Mouse (Mus musculus): ENCODE data around the gene Trem1. TPM values are rescaled to one million over a fixed set of nuclear protein-coding genes. Genes with fewer than 3 reads are reported as not detected.

The Trem1 gene
- polyA plus RNA-seq, 1 experiment, result 11.7 TPM

- peaks cover 1% of the 10 kb centered on the region; the same call in 1 of the 2 replicates for H3K4me1 ChIP-seq (ENCODE audit: control insufficient read depth, insufficient read depth, low read length)
- 41% methylated on average over 1 of the region's 1 CpGs for WGBS
- H3K4me3 ChIP-seq (replicated peaks; ENCODE audit: control insufficient read depth, low read depth, low read length), result no peak overlapping the region
- TF ChIP-seq POLR2A (IDR thresholded peaks at IDR 0.05; ENCODE audit: borderline replicate concordance, control insufficient read depth, low read depth, low read length), result no peak
- peak; percentile 52 for TF ChIP-seq CTCF (IDR thresholded peaks at IDR 0.05; ENCODE audit: control insufficient read depth, insufficient read depth, low read length)
- H3K27ac ChIP-seq (ENCODE audit: control insufficient read depth, insufficient read depth, low read depth, low read length, poor library complexity), result no peak overlapping the region
These were observed 54.2 kb downstream of the Trem1 start for GRCm38 (mm10) chr17:48286765-48287164.

GRCm38 (mm10) chr17:48287276-48287675, 54.7 kb downstream of the Trem1 start:
- Histone ChIP-seq H3K27ac (ENCODE audit: control insufficient read depth, insufficient read depth, low read depth, low read length, poor library complexity) (no peak overlapping the region), H3K4me3 (replicated peaks; ENCODE audit: control insufficient read depth, low read depth, low read length) (no peak overlapping the region), H3K4me1 (ENCODE audit: control insufficient read depth, insufficient read depth, low read length) (peaks cover 1% of the 10 kb centered on the region; the same call in 1 of the 2 replicates)
- TF ChIP-seq POLR2A (IDR thresholded peaks at IDR 0.05; ENCODE audit: borderline replicate concordance, control insufficient read depth, low read depth, low read length) (no peak), CTCF (IDR thresholded peaks at IDR 0.05; ENCODE audit: control insufficient read depth, insufficient read depth, low read length) (no peak)
- 60% methylated on average over 2 of the region's 2 CpGs for WGBS

GRCm38 (mm10) chr17:48293500-48294194, 61.1 kb downstream of the Trem1 start:
- TF ChIP-seq POLR2A (IDR thresholded peaks at IDR 0.05; ENCODE audit: borderline replicate concordance, control insufficient read depth, low read depth, low read length) (no peak), CTCF (IDR thresholded peaks at IDR 0.05; ENCODE audit: control insufficient read depth, insufficient read depth, low read length) (no peak)
- Histone ChIP-seq H3K4me3 (replicated peaks; ENCODE audit: control insufficient read depth, low read depth, low read length) (no peak overlapping the region), H3K27ac (ENCODE audit: control insufficient read depth, insufficient read depth, low read depth, low read length, poor library complexity) (no peak overlapping the region), H3K4me1 (ENCODE audit: control insufficient read depth, insufficient read depth, low read length) (peaks cover 5% of the 10 kb centered on the region; the same call in 1 of the 2 replicates)
- WGBS, result 29% methylated on average over 5 of the region's 5 CpGs

Other genes starting within 250 kb of the Trem1 start
- not detected in 2 replicates for gene 1700122O11Rik, start 194.5 kb upstream of the Trem1 start, polyA plus RNA-seq (2011; ENCODE audit: insufficient read depth, insufficient read length, low replicate concordance, missing spikeins)
- not detected in 2 replicates for gene 1700067P10Rik, start 143.4 kb upstream of the Trem1 start, polyA plus RNA-seq (2011; ENCODE audit: insufficient read depth, insufficient read length, low replicate concordance, missing spikeins)
- 4.3 and 10.2 TPM in 2 replicates for gene 9830107B12Rik, start 86.5 kb upstream of the Trem1 start, polyA plus RNA-seq (2011; ENCODE audit: insufficient read depth, insufficient read length, low replicate concordance, missing spikeins)
- gene A530064D06Rik, start 65.5 kb upstream of the Trem1 start, polyA plus RNA-seq (2011; ENCODE audit: insufficient read depth, insufficient read length, low replicate concordance, missing spikeins), result 3.3 and 8.2 TPM in 2 replicates
- gene Trem3, start 15.0 kb downstream of the Trem1 start, polyA plus RNA-seq (2011; ENCODE audit: insufficient read depth, insufficient read length, low replicate concordance, missing spikeins), result 18.5 and 53.5 TPM in 2 replicates
- 5.4 and 21.2 TPM in 2 replicates for gene Treml4, start 31.5 kb downstream of the Trem1 start, polyA plus RNA-seq (2011; ENCODE audit: insufficient read depth, insufficient read length, low replicate concordance, missing spikeins)
- 56.4 and 152 TPM in 2 replicates for gene Treml2, start 66.7 kb downstream of the Trem1 start, polyA plus RNA-seq (2011; ENCODE audit: insufficient read depth, insufficient read length, low replicate concordance, missing spikeins)
- gene B430306N03Rik, start 83.4 kb downstream of the Trem1 start, polyA plus RNA-seq (2011; ENCODE audit: insufficient read depth, insufficient read length, low replicate concordance, missing spikeins), result 14.0 and 32.4 TPM in 2 replicates
- 4.0 and 6.2 TPM in 2 replicates for gene Trem2, start 113.6 kb downstream of the Trem1 start, polyA plus RNA-seq (2011; ENCODE audit: insufficient read depth, insufficient read length, low replicate concordance, missing spikeins)
- gene Treml1, start 127.1 kb downstream of the Trem1 start, polyA plus RNA-seq (2011; ENCODE audit: insufficient read depth, insufficient read length, low replicate concordance, missing spikeins), result 58.8 and 115 TPM in 2 replicates
- gene Nfya, start 177.1 kb downstream of the Trem1 start, polyA plus RNA-seq (2011; ENCODE audit: insufficient read depth, insufficient read length, low replicate concordance, missing spikeins), result 24.2 and 28.6 TPM in 2 replicates
- 36.6 and 44.1 TPM in 2 replicates for gene Oard1, start 177.2 kb downstream of the Trem1 start, polyA plus RNA-seq (2011; ENCODE audit: insufficient read depth, insufficient read length, low replicate concordance, missing spikeins)
- 0.92 TPM in 1 of 2 replicates, not detected in the other for gene Apobec2, start 200.2 kb downstream of the Trem1 start, polyA plus RNA-seq (2011; ENCODE audit: insufficient read depth, insufficient read length, low replicate concordance, missing spikeins)
- 307 and 314 TPM in 2 replicates for gene Tspo2, start 218.8 kb downstream of the Trem1 start, polyA plus RNA-seq (2011; ENCODE audit: insufficient read depth, insufficient read length, low replicate concordance, missing spikeins)
- 4.3 and 4.7 TPM in 2 replicates for gene Unc5cl, start 222.1 kb downstream of the Trem1 start, polyA plus RNA-seq (2011; ENCODE audit: insufficient read depth, insufficient read length, low replicate concordance, missing spikeins)